Mouse (Mus musculus) brain, embryonic 14.5 days (tissue): ENCODE measurements around the gene Cetn3.

ENCODE experiments used
- CTCF ChIP-seq: fragments of 200-500 bp; IDR thresholded peaks from 2 replicates; pipeline ENCODE4 v1.5.1; 2012; ENCODE audit warnings: inconsistent platforms, mild to moderate bottlenecking, moderate library complexity, borderline replicate concordance; ENCODE audit not compliant: insufficient read depth, insufficient read length; ENCODE audit errors: extremely low read depth
- POLR2A ChIP-seq: fragments of 200-500 bp; IDR thresholded peaks from 2 replicates; pipeline ENCODE4 v1.6.1; 2012; ENCODE audit warnings: mild to moderate bottlenecking, inconsistent platforms, borderline replicate concordance; ENCODE audit not compliant: poor library complexity, insufficient read depth, insufficient read length, severe bottlenecking; ENCODE audit errors: extremely low read depth

DNA sequence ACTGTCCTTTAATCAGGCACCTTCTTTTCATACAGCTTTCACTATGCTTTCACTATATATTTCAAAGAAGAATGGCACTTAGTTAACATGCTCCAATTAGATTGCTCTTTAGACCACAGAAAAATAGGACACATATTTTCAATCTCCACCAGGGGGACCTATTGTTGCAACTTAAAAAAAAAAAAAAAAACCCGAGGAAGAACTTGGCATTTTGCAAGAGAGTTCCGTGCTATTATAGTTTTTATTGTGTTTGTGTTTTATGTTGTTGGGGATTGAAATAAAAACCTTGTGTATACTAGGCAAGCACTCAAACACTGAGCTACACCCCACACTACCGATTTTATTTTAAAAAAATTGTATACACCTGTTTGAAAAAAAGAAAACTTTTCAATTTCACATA lies 18.2 kb downstream of the Cetn3 start:
- TF ChIP-seq POLR2A (no peak), CTCF (no peak)
